Mouse (Mus musculus) ES-Bruce4 (cell line): Measurements from ENCODE around the gene Nt5c1a. TPM values are rescaled to one million over a fixed set of nuclear protein-coding genes. Genes with fewer than 3 reads are reported as not detected.

Experiments
- H3K27ac ChIP-seq: 2 replicates; pipeline ENCODE4 v1.5.1; 2012; ENCODE audit warnings: low read length, inconsistent platforms; ENCODE audit not compliant: insufficient read depth
- H3K27me3 ChIP-seq: 2 replicates; pipeline ENCODE4 v1.6.1; 2012; ENCODE audit warnings: mild to moderate bottlenecking, low read length, inconsistent platforms; ENCODE audit not compliant: control insufficient read depth, poor library complexity, insufficient read depth, severe bottlenecking
- H3K36me3 ChIP-seq: 2 replicates; pipeline ENCODE4 v1.6.1; 2012; ENCODE audit warnings: inconsistent platforms, mild to moderate bottlenecking, low read length, moderate library complexity; ENCODE audit not compliant: control insufficient read depth, poor library complexity, insufficient read depth, severe bottlenecking
- H3K4me1 ChIP-seq: one replicate; pipeline ENCODE4 v1.8.1; 2011; ENCODE audit warnings: low read length; ENCODE audit not compliant: control insufficient read depth, insufficient read depth
- H3K4me3 ChIP-seq: 2 replicates; pipeline ENCODE4 v1.5.1; 2011; ENCODE audit warnings: low read depth, mild to moderate bottlenecking, low read length
- H3K9ac ChIP-seq: 2 replicates; pipeline ENCODE4 v1.6.1; 2012; ENCODE audit warnings: low read depth, mild to moderate bottlenecking, inconsistent platforms; ENCODE audit not compliant: poor library complexity, severe bottlenecking
- H3K9me3 ChIP-seq: replicated peaks from 2 replicates; pipeline ENCODE4 v1.6.1; 2012; ENCODE audit warnings: mild to moderate bottlenecking, low read length, inconsistent platforms; ENCODE audit not compliant: control insufficient read depth, poor library complexity, insufficient read depth, severe bottlenecking
- CTCF ChIP-seq: IDR thresholded peaks from one replicate; pipeline ENCODE4 v1.8.1; 2011; ENCODE audit warnings: low read depth, low read length
- EP300 ChIP-seq: IDR thresholded peaks from 2 replicates; pipeline ENCODE4 v1.6.1; 2011; ENCODE audit warnings: low read depth, low read length; ENCODE audit not compliant: insufficient read depth
- POLR2A ChIP-seq: IDR thresholded peaks from one replicate; pipeline ENCODE4 v1.8.1; 2011; ENCODE audit warnings: low read length; ENCODE audit not compliant: insufficient read depth
- polyA plus RNA-seq: library from polyadenylated mRNA; stranded (reverse); fragments of >200 nt; gene quantifications from 2 replicates; pipeline ENCODE4 v1.2.4, GENCODE M21; 2011; ENCODE audit warnings: low read depth; ENCODE audit not compliant: missing spikeins, insufficient read depth, insufficient read length

Gene Nt5c1a
- polyA plus RNA-seq, 1 experiment = not detected

GRCm38 (mm10) chr4:123202094-123202420, 753 bp downstream of the Nt5c1a start:
- no peaks in the 10 kb centered on the region for H3K4me1 ChIP-seq
- no peaks in the 10 kb centered on the region for H3K36me3 ChIP-seq
- H3K9me3 ChIP-seq = no peaks in the 10 kb centered on the region
- no peak overlapping the region for H3K9ac ChIP-seq
- no peak overlapping the region for H3K4me3 ChIP-seq
- H3K27me3 ChIP-seq = no peaks in the 10 kb centered on the region
- TF ChIP-seq POLR2A = no peak
- TF ChIP-seq CTCF = no peak
- H3K27ac ChIP-seq = no peak overlapping the region

- Histone ChIP-seq H3K27me3 (no peaks in the 10 kb centered on the region), H3K4me3 (no peak overlapping the region), H3K36me3 (no peaks in the 10 kb centered on the region), H3K9me3 (no peaks in the 10 kb centered on the region), H3K9ac (no peak overlapping the region), H3K27ac (no peak overlapping the region), H3K4me1 (no peaks in the 10 kb centered on the region)
- TF ChIP-seq POLR2A (no peak), EP300 (no peak), CTCF (no peak)
These were observed 6.0 kb downstream of the Nt5c1a start for GRCm38 (mm10) chr4:123207337-123207736.

GRCm38 (mm10) chr4:123210996-123211395, 9.7 kb downstream of the Nt5c1a start:
- no peak overlapping the region for H3K9ac ChIP-seq
- H3K4me3 ChIP-seq = no peak overlapping the region
- H3K27ac ChIP-seq = no peak overlapping the region
- no peaks in the 10 kb centered on the region for H3K36me3 ChIP-seq
- H3K27me3 ChIP-seq = no peaks in the 10 kb centered on the region
- no peaks in the 10 kb centered on the region for H3K9me3 ChIP-seq
- no peaks in the 10 kb centered on the region for H3K4me1 ChIP-seq
- TF ChIP-seq EP300 = no peak
- no peak for TF ChIP-seq CTCF
- TF ChIP-seq POLR2A = no peak

- Histone ChIP-seq H3K27ac (no peak overlapping the region), H3K4me1 (no peaks in the 10 kb centered on the region), H3K4me3 (no peak overlapping the region), H3K9me3 (no peaks in the 10 kb centered on the region), H3K36me3 (no peaks in the 10 kb centered on the region), H3K27me3 (no peaks in the 10 kb centered on the region), H3K9ac (no peak overlapping the region)
- TF ChIP-seq EP300 (no peak), POLR2A (no peak), CTCF (no peak)
These were observed 10.1 kb downstream of the Nt5c1a start for GRCm38 (mm10) chr4:123211453-123211852.

GRCm38 (mm10) chr4:123212330-123212729, 11.0 kb downstream of the Nt5c1a start:
- no peaks in the 10 kb centered on the region for H3K36me3 ChIP-seq
- TF ChIP-seq EP300 = no peak
- H3K27me3 ChIP-seq = no peaks in the 10 kb centered on the region
- no peak overlapping the region for H3K4me3 ChIP-seq
- H3K27ac ChIP-seq = no peak overlapping the region
- no peaks in the 10 kb centered on the region for H3K4me1 ChIP-seq
- no peak overlapping the region for H3K9ac ChIP-seq
- no peaks in the 10 kb centered on the region for H3K9me3 ChIP-seq

- Histone ChIP-seq H3K27me3 (no peaks in the 10 kb centered on the region), H3K27ac (no peak overlapping the region), H3K9ac (no peak overlapping the region), H3K9me3 (no peaks in the 10 kb centered on the region), H3K4me1 (no peaks in the 10 kb centered on the region), H3K36me3 (no peaks in the 10 kb centered on the region), H3K4me3 (no peak overlapping the region)
- TF ChIP-seq CTCF (no peak), EP300 (no peak), POLR2A (no peak)
These were observed 12.7 kb downstream of the Nt5c1a start for GRCm38 (mm10) chr4:123213975-123214374.
